Mouse (Mus musculus) E14TG2a.4 (cell line): Measurements from ENCODE around the gene Jmjd8.

Experiments
- CTCF ChIP-seq: conservative IDR thresholded peaks from 2 replicates; pipeline ENCODE4 v1.5.1; 2014; ENCODE audit warnings: low read length
- NANOG ChIP-seq: IDR thresholded peaks from 2 replicates; pipeline ENCODE4 v1.6.1; 2014; ENCODE audit warnings: borderline replicate concordance, low read length, mixed read lengths

DNA sequence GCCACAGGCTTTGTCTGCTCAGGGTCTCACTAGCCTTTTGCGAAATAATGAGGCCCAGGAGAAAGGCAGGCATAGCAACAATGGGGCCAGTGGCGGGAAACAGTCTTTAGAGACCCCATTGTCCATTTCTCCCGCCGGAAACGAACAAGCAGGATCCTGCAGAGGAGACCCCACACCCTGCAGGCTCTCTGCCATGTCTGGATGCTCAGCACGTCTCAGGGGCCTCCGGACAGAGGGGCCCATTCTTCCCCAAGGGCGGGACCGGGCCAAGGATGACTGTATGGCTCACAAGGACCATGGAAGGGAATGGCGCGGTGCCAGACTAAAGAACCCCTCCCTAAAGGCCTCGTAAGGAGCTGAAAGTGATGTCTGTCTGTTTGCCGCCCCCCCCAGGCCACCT lies 34.5 kb upstream of the Jmjd8 start:
- TF ChIP-seq CTCF (no peak), NANOG (no peak)
